ENCODE assay signal across 35 mouse cellular contexts in genomic region chr17:35140490-35140996, GRCm38 (mm10). TPM values are rescaled to one million over a fixed set of nuclear protein-coding genes. Genes with fewer than 3 reads are reported as not detected.
DNase-seq lines count a peak whose midpoint lies in the region; ATAC-seq lines count a peak whose summit lies in the region.
"Had no signal": no experiment of that assay in that cellular context is flagged by ENCODE, and none has a peak within 500 bp of the region (broad histone marks: within the 10 kb centered on the region; RNA-seq: fewer than 3 reads in every experiment).

No protein-coding gene starts in this region.

- peaks cover 17% of the 10 kb centered on the region for H3K4me1 ChIP-seq in forebrain, embryonic 10.5 days
- H3K4me1 ChIP-seq in forebrain, embryonic 15.5 days, result peaks cover 26% of the 10 kb centered on the region
- H3K4me1 ChIP-seq in embryonic facial prominence, embryonic 10.5 days, result peaks cover 16% of the 10 kb centered on the region

- H3K27ac ChIP-seq in forebrain, embryonic 10.5 days, result no peak overlapping the region
- no peak overlapping the region for H3K27ac ChIP-seq in forebrain, embryonic 15.5 days (replicated peaks)
- H3K27ac ChIP-seq in embryonic facial prominence, embryonic 10.5 days (replicated peaks), result no peak overlapping the region
- H3K27ac ChIP-seq: embryonic facial prominence, embryonic 12.5 days; forebrain, embryonic 13.5 days; gastrocnemius, adult 2 months; heart, adult 2 months; heart, embryonic 13.5 days; kidney, embryonic 15.5 days; limb, embryonic 10.5 days; limb, embryonic 15.5 days; liver, embryonic 13.5 days; macrophage; midbrain, embryonic 13.5 days; neural tube, embryonic 13.5 days had no signal

- WGBS in forebrain, embryonic 10.5 days, result 86% methylated on average over 16 of the region's 16 CpGs
- 80% methylated on average over 16 of the region's 16 CpGs for WGBS in forebrain, embryonic 15.5 days
- 81% methylated on average over 16 of the region's 16 CpGs for WGBS in embryonic facial prominence, embryonic 10.5 days

- no peak overlapping the region for H3K4me2 ChIP-seq in forebrain, embryonic 15.5 days (replicated peaks)
- H3K4me2 ChIP-seq: embryonic facial prominence, embryonic 12.5 days; forebrain, embryonic 13.5 days; heart, embryonic 13.5 days; kidney, embryonic 15.5 days; limb, embryonic 15.5 days; liver, embryonic 13.5 days; midbrain, embryonic 13.5 days; neural tube, embryonic 13.5 days had no signal

- no peak for DNase-seq in forebrain, embryonic 10.5 days (ENCODE audit: extremely low spot score, low spot score)
- DNase-seq in kidney, postnatal 10 days, result peak; percentile 26
- no peak for DNase-seq in kidney, postnatal 4 days
- DNase-seq in adrenal gland, postnatal 14 days, result peak; percentile 79
- DNase-seq in embryonic facial prominence, embryonic 10.5 days (ENCODE audit: low spot score), result no peak
- DNase-seq in layer of hippocampus, adult 18-20 months (ENCODE audit: low spot score in 2 of 2), result no peak
- DNase-seq: B cell, adult 2 months; cerebellum, adult 8-10 months; cerebellum, postnatal 36 days; gastrocnemius, adult 2 months; gastrocnemius, postnatal 36 days; heart, adult 2 months; heart, postnatal 10 days; kidney, adult 18-20 months; kidney, postnatal 36 days; layer of hippocampus, adult 9-11 months; liver, embryonic 13.5 days; lung, adult 18-20 months; retina, postnatal 1 day; right cerebral cortex, postnatal 14 days; thymus, postnatal 14 days had no signal

- no peak overlapping the region for H3K9ac ChIP-seq in forebrain, embryonic 15.5 days (replicated peaks)
- H3K9ac ChIP-seq: embryonic facial prominence, embryonic 12.5 days; forebrain, embryonic 13.5 days; heart, embryonic 13.5 days; kidney, embryonic 15.5 days; limb, embryonic 15.5 days; liver, embryonic 13.5 days; midbrain, embryonic 13.5 days; neural tube, embryonic 13.5 days had no signal

- H3K9me3 ChIP-seq in forebrain, embryonic 10.5 days, result peaks cover 4% of the 10 kb centered on the region; the same call in 1 of the 2 replicates
- no peaks in the 10 kb centered on the region for H3K9me3 ChIP-seq in forebrain, embryonic 15.5 days
- H3K9me3 ChIP-seq in embryonic facial prominence, embryonic 10.5 days, result peaks cover 9% of the 10 kb centered on the region; the same call in 1 of the 2 replicates
- H3K9me3 ChIP-seq: embryonic facial prominence, embryonic 12.5 days; forebrain, embryonic 13.5 days; heart, embryonic 13.5 days; kidney, embryonic 15.5 days; limb, embryonic 10.5 days; limb, embryonic 15.5 days; liver, embryonic 13.5 days; neural tube, embryonic 13.5 days had no signal

- no peak for ATAC-seq in forebrain, embryonic 15.5 days (replicated peaks)
- ATAC-seq: forebrain, embryonic 13.5 days; hindbrain, embryonic 16.5 days; lung, postnatal 0 days; midbrain, embryonic 13.5 days had no signal

- H3K36me3 ChIP-seq in forebrain, embryonic 10.5 days (replicated peaks), result peaks cover 83% of the 10 kb centered on the region
- H3K36me3 ChIP-seq in forebrain, embryonic 15.5 days, result peaks cover 74% of the 10 kb centered on the region
- H3K36me3 ChIP-seq in embryonic facial prominence, embryonic 10.5 days (replicated peaks), result peaks cover 83% of the 10 kb centered on the region

- peak overlapping the region; percentile 0; the same call in 1 of the 2 replicates for H3K4me3 ChIP-seq in forebrain, embryonic 10.5 days
- no peak overlapping the region for H3K4me3 ChIP-seq in forebrain, embryonic 15.5 days
- peak overlapping the region; percentile 30; the same call in 1 of the 2 replicates for H3K4me3 ChIP-seq in embryonic facial prominence, embryonic 10.5 days
- H3K4me3 ChIP-seq: embryonic facial prominence, embryonic 12.5 days; forebrain, embryonic 13.5 days; gastrocnemius, adult 2 months; heart, adult 2 months; heart, embryonic 13.5 days; kidney, embryonic 15.5 days; limb, embryonic 10.5 days; limb, embryonic 15.5 days; liver, embryonic 13.5 days; midbrain, embryonic 13.5 days; neural tube, embryonic 13.5 days had no signal

- H3K27me3 ChIP-seq in forebrain, embryonic 10.5 days (ENCODE audit: poor library complexity, severe bottlenecking), result no peaks in the 10 kb centered on the region
- H3K27me3 ChIP-seq in forebrain, embryonic 15.5 days, result no peaks in the 10 kb centered on the region
- H3K27me3 ChIP-seq in embryonic facial prominence, embryonic 10.5 days (replicated peaks; ENCODE audit: low read depth, poor library complexity, severe bottlenecking), result no peaks in the 10 kb centered on the region
- H3K27me3 ChIP-seq: embryonic facial prominence, embryonic 12.5 days; forebrain, embryonic 13.5 days; heart, embryonic 13.5 days; kidney, embryonic 15.5 days; limb, embryonic 15.5 days; liver, embryonic 13.5 days; midbrain, embryonic 13.5 days; neural tube, embryonic 13.5 days had no signal

RNA-seq across cellular contexts. Expression of gene Bag6, which starts 5.6 kb away (rescaled TPM):
- 65.9 and 69.0 TPM in 2 replicates for polyA plus RNA-seq in forebrain, embryonic 10.5 days (2016; fragmentation: Nextera tagmentation; extraction: Ambion mirVana)
- 92.3 and 93.8 TPM in 2 replicates for polyA plus RNA-seq in forebrain, embryonic 15.5 days (2015; fragmentation: Nextera tagmentation; extraction: Ambion mirVana)
- 357 and 375 TPM in 2 replicates for total RNA-seq in adrenal gland, postnatal 14 days (2021)
- 73.8 and 77.8 TPM in 2 replicates for polyA plus RNA-seq in embryonic facial prominence, embryonic 10.5 days (2016; fragmentation: Nextera tagmentation; extraction: Ambion mirVana)
- 100 to 1,000 TPM; 323 to 339 TPM for total RNA-seq in layer of hippocampus, adult 18-20 months (2021)

RNA-seq across cellular contexts. Expression of gene Apom, which starts 8.7 kb away (rescaled TPM):
- 0.74 and 0.97 TPM in 2 replicates for polyA plus RNA-seq in forebrain, embryonic 10.5 days (2016; fragmentation: Nextera tagmentation; extraction: Ambion mirVana)
- 0.28 and 0.31 TPM in 2 replicates for polyA plus RNA-seq in forebrain, embryonic 15.5 days (2015; fragmentation: Nextera tagmentation; extraction: Ambion mirVana)
- 3.3 and 35.6 TPM in 2 replicates for total RNA-seq in adrenal gland, postnatal 14 days (2021)
- 0.40 and 0.69 TPM in 2 replicates for polyA plus RNA-seq in embryonic facial prominence, embryonic 10.5 days (2016; fragmentation: Nextera tagmentation; extraction: Ambion mirVana)
- total RNA-seq in layer of hippocampus, adult 18-20 months (2021), result not detected
- total RNA-seq: gastrocnemius, adult 2 months; gastrocnemius, postnatal 36 days; heart, adult 2 months; heart, postnatal 10 days; hematopoietic stem cell, adult 5-6 weeks; megakaryocyte-erythroid progenitor cell, adult 5-6 weeks had no signal
- polyA plus RNA-seq: heart, adult 2 months; hindbrain, embryonic 16.5 days; macrophage had no signal

RNA-seq across cellular contexts. Expression of gene D17H6S53E, which starts 14.4 kb away (rescaled TPM):
- polyA plus RNA-seq in forebrain, embryonic 10.5 days (2016; fragmentation: Nextera tagmentation; extraction: Ambion mirVana), result 7.8 and 10.6 TPM in 2 replicates
- 8.7 TPM in 2 replicates for polyA plus RNA-seq in forebrain, embryonic 15.5 days (2015; fragmentation: Nextera tagmentation; extraction: Ambion mirVana)
- total RNA-seq in adrenal gland, postnatal 14 days (2021), result 23.6 and 24.8 TPM in 2 replicates
- 9.6 and 9.7 TPM in 2 replicates for polyA plus RNA-seq in embryonic facial prominence, embryonic 10.5 days (2016; fragmentation: Nextera tagmentation; extraction: Ambion mirVana)
- 10 to 100 TPM; 22.5 to 28.9 TPM for total RNA-seq in layer of hippocampus, adult 18-20 months (2021)

RNA-seq across cellular contexts. Expression of gene Csnk2b, which starts 18.7 kb away (rescaled TPM):
- 290 and 303 TPM in 2 replicates for polyA plus RNA-seq in forebrain, embryonic 10.5 days (2016; fragmentation: Nextera tagmentation; extraction: Ambion mirVana)
- polyA plus RNA-seq in forebrain, embryonic 15.5 days (2015; fragmentation: Nextera tagmentation; extraction: Ambion mirVana), result 307 and 309 TPM in 2 replicates
- total RNA-seq in adrenal gland, postnatal 14 days (2021), result 210 and 214 TPM in 2 replicates
- polyA plus RNA-seq in embryonic facial prominence, embryonic 10.5 days (2016; fragmentation: Nextera tagmentation; extraction: Ambion mirVana), result 283 and 288 TPM in 2 replicates
- total RNA-seq in layer of hippocampus, adult 18-20 months (2021), result 100 to 1,000 TPM; 179 to 185 TPM

RNA-seq across cellular contexts. Expression of gene Gpank1, which starts 19.3 kb away (rescaled TPM):
- polyA plus RNA-seq in forebrain, embryonic 10.5 days (2016; fragmentation: Nextera tagmentation; extraction: Ambion mirVana), result 33.9 and 42.2 TPM in 2 replicates
- 29.3 and 32.0 TPM in 2 replicates for polyA plus RNA-seq in forebrain, embryonic 15.5 days (2015; fragmentation: Nextera tagmentation; extraction: Ambion mirVana)
- total RNA-seq in adrenal gland, postnatal 14 days (2021), result 11.3 and 12.3 TPM in 2 replicates
- polyA plus RNA-seq in embryonic facial prominence, embryonic 10.5 days (2016; fragmentation: Nextera tagmentation; extraction: Ambion mirVana), result 32.5 and 33.3 TPM in 2 replicates
- total RNA-seq in layer of hippocampus, adult 18-20 months (2021), result 10 to 100 TPM; 15.2 to 17.1 TPM

Comparison
In these comparisons a context has a peak if more than half of its experiments do, and no peak if none do; other contexts are left out.
1. DNase-seq: peak in kidney, postnatal 10 days (single experiment) and adrenal gland, postnatal 14 days (single experiment); none in forebrain, embryonic 10.5 days (single experiment), kidney, postnatal 4 days (0 of 2), embryonic facial prominence, embryonic 10.5 days (single experiment) and layer of hippocampus, adult 18-20 months (0 of 2).